Mouse (Mus musculus): Measurements from ENCODE around the gene Gm498.

DNA sequence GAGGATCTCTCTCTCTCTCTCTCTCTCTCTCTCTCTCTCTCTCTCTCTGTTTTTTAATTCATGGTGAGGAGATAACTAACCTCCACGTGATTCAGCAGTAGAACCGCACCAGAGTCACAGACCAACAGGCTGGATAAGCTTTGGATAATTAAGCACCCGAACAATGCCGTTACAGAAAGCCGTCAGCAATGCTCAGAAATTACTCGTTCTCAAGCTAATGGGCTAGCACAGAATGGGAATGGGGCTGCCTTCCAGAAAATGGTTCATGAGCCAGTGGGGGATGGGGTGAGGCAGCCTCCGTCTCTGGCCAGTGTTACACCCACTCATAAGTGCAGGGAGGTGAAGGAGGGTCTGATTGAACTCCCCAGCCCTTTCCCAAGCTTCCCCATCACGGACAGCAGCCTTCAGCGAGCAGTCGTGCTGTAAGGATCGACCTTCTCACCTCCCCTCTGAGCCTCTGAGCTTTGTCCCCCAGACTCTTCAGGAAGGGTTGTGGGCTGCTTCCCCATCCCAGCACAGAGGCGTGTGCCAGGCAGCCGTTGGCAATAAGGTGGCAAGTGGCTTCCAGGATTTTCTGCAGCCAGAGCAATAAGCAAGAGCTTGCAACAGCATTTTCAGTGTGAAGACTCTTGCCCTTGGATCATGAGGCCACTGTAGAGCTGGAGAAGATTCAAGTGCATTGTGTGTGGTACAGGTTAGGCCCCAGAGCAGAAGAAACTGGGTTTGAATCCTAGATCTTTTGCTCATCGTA lies 76.5 kb downstream of the Gm498 start:
- no peak for TF ChIP-seq CTCF (IDR thresholded peaks at IDR 0.05; ENCODE audit: low read depth)
- no peak for TF ChIP-seq EP300 (IDR thresholded peaks at IDR 0.05; ENCODE audit: low read depth)
